Comparison of ENCODE assay signal across 16 mouse cellular contexts in the genomic region with DNA sequence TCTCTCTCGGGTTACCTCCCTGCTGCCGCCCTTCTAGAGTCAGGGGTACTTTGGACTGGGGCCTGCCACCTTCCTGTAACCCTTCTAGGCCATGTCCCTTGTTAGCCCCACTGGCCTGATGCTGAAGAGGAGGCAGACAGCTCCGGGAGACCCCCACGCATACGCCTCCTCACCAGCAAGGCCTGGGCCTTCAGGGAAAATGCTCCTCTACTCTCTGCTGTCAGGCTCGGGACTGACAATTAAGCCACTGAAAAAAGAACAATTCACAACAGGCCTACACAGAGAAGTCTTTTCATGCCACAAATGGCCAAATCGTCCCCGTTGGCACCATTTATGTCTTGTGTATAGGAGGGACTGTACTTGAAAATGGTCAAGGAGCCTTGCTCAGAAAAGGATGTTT.
"Had no signal": no experiment of that assay in that cellular context is flagged by ENCODE, and none has a peak within 500 bp of the region (broad histone marks: within the 10 kb centered on the region; RNA-seq: fewer than 3 reads in every experiment).

No protein-coding gene starts in this region.

- H3K27ac ChIP-seq: kidney, postnatal 0 days; liver, embryonic 13.5 days; midbrain, embryonic 12.5 days; midbrain, embryonic 15.5 days; neural tube, embryonic 15.5 days; stomach, embryonic 15.5 days had no signal

- DNase-seq: kidney, adult 2 months; kidney, postnatal 25 days; liver, embryonic 13.5 days; lung, adult 2 months; lung, postnatal 14 days; lung, postnatal 4 days; retina, postnatal 1 day; right cerebral cortex, postnatal 25 days; spleen, adult 18-20 months; thymus, postnatal 25 days had no signal

- H3K4me3 ChIP-seq: liver, embryonic 13.5 days; midbrain, embryonic 12.5 days; midbrain, embryonic 15.5 days; myocyte; neural tube, embryonic 15.5 days; stomach, embryonic 15.5 days had no signal

- ATAC-seq: midbrain, embryonic 15.5 days had no signal

- H3K4me2 ChIP-seq: liver, embryonic 13.5 days; midbrain, embryonic 12.5 days; midbrain, embryonic 15.5 days; neural tube, embryonic 15.5 days; stomach, embryonic 15.5 days had no signal

- H3K36me3 ChIP-seq: liver, embryonic 13.5 days; midbrain, embryonic 12.5 days; midbrain, embryonic 15.5 days; neural tube, embryonic 15.5 days; stomach, embryonic 15.5 days had no signal

- H3K4me1 ChIP-seq: liver, embryonic 13.5 days; midbrain, embryonic 12.5 days; midbrain, embryonic 15.5 days; neural tube, embryonic 15.5 days; stomach, embryonic 15.5 days had no signal

- H3K27me3 ChIP-seq: midbrain, embryonic 12.5 days; neural tube, embryonic 15.5 days; stomach, embryonic 15.5 days had no signal

- H3K9ac ChIP-seq: liver, embryonic 13.5 days; midbrain, embryonic 12.5 days; midbrain, embryonic 15.5 days; neural tube, embryonic 15.5 days; stomach, embryonic 15.5 days had no signal

- H3K9me3 ChIP-seq: liver, embryonic 13.5 days; midbrain, embryonic 12.5 days; midbrain, embryonic 15.5 days; neural tube, embryonic 15.5 days; stomach, embryonic 15.5 days had no signal
